Mouse (Mus musculus): ENCODE measurements around the gene Plb1. TPM values are rescaled to one million over a fixed set of nuclear protein-coding genes. Genes with fewer than 3 reads are reported as not detected.

Plb1 gene
- 0.05 TPM for polyA plus RNA-seq (2012; fragmentation: generic; extraction: Trizol)

DNA sequence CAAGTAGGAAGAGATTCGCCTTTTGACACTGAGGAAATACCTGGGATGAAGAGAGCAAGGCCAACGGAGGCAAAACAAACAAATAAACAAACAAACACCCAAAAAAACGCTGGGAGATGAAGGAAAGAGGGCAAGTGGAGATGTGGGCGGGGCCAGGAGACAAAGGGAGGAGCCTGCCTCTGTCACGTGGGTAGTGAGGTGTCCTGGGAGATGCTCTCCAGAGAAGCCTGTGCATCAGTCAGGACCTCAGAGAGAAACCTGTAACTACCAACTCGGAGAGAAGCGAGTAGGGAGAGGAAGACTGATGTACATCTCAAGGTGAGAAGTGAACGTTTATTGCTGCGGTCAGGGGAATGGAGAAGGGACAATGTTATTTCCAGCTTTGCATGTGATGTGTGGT is at the start of gene Plb1:
Plb1 (plus strand) TSS at position 235 of the 400 bp plus-strand sequence.
- Histone ChIP-seq H3K4me2 (ENCODE audit: low read depth) (no peak within 1 kb of the TSS), H3K27me3 (ENCODE audit: control insufficient read depth, insufficient read depth, insufficient read length) (peaks cover 18% of the 10 kb centered on the region), H3K4me3 (no peak within 1 kb of the TSS), H3K36me3 (ENCODE audit: control insufficient read depth, insufficient read depth) (no peaks in the 10 kb centered on the region), H3K79me2 (ENCODE audit: control insufficient read depth, insufficient read depth) (no peaks in the 10 kb centered on the region), H3ac (ENCODE audit: control insufficient read depth, insufficient read length) (no peak within 1 kb of the TSS)
- TF ChIP-seq E2F4 (IDR thresholded peaks at IDR 0.05; ENCODE audit: insufficient read depth) (no peak), TCF3 (IDR thresholded peaks at IDR 0.05; ENCODE audit: insufficient read length, low read depth) (no peak), POLR2AphosphoS2 (IDR thresholded peaks at IDR 0.05; ENCODE audit: insufficient read length, low read depth) (no peak), MYOD1 (IDR thresholded peaks at IDR 0.05; ENCODE audit: control insufficient read depth in 1 of 3, insufficient read length in 2 of 3, low read depth in 2 of 3) (no peak), TCF12 (IDR thresholded peaks at IDR 0.05; ENCODE audit: insufficient read depth, poor library complexity, severe bottlenecking) (no peak), USF1 (IDR thresholded peaks at IDR 0.05; ENCODE audit: low read depth) (no peak), REST (IDR thresholded peaks at IDR 0.05; ENCODE audit: insufficient read depth, insufficient read length) (no peak), MYOG (IDR thresholded peaks at IDR 0.05; ENCODE audit: control insufficient read depth in 1 of 3, insufficient read depth in 1 of 3, insufficient read length in 2 of 3, low read depth in 2 of 3) (no peak), CEBPB (IDR thresholded peaks at IDR 0.05; ENCODE audit: insufficient read depth, poor library complexity, severe bottlenecking) (no peak), POLR2A (IDR thresholded peaks at IDR 0.05; ENCODE audit: insufficient read length, low read depth) (no peak), MAX (IDR thresholded peaks at IDR 0.05; ENCODE audit: low read depth) (no peak), SRF (IDR thresholded peaks at IDR 0.05; ENCODE audit: control insufficient read depth, insufficient read length, low read depth) (no peak)

DNA sequence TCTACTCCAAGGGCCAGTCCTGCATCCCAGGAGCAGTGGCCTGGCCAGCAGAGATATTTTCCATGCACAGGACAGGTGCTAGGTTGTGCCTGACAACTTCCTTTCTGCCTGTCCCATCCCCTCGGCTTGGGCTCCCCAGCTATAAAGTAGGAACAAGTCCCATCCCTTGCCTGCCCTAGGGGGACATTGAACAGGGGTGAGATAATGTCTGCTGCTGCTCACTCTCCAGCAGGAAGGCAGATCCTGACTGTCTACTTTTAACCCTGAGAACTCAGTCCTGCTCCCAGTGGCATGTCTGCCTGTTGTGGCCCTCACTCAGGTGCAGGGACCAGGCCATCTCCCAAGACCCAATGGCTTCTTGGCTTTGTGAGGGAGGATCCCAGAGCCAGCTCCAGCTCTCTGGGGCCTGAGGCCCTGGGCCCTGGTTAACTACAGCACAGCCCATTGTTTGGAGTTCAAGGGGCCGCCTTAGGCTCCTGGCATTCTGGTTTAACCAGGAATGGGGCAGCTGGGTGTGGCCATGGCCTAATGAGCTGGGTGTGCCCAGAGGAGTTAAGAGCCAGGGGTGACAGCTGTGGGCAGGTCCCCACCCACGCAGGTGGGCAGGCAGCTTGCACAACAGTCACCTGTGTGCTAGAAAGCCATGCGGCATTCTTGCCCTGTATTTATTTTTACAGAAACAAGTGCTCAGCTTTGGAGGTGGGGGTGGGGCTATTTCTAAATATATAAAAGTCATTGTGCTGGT is 49.5 kb upstream of the Plb1 start:
- Histone ChIP-seq H3K27me3 (ENCODE audit: control insufficient read depth, insufficient read depth, insufficient read length) (no peaks in the 10 kb centered on the region), H3K36me3 (ENCODE audit: control insufficient read depth, insufficient read depth) (no peaks in the 10 kb centered on the region), H3K4me3 (no peak overlapping the region), H3K79me2 (ENCODE audit: control insufficient read depth, insufficient read depth) (no peaks in the 10 kb centered on the region), H3ac (ENCODE audit: control insufficient read depth, insufficient read length) (no peak overlapping the region), H3K4me2 (ENCODE audit: low read depth) (no peak overlapping the region)
- TF ChIP-seq MYOG (IDR thresholded peaks at IDR 0.05; ENCODE audit: control insufficient read depth in 1 of 3, insufficient read depth in 1 of 3, insufficient read length in 2 of 3, low read depth in 2 of 3) (peak; percentile 63 to 98 (median 65)), TCF12 (IDR thresholded peaks at IDR 0.05; ENCODE audit: insufficient read depth, poor library complexity, severe bottlenecking) (peak; percentile 62), SRF (IDR thresholded peaks at IDR 0.05; ENCODE audit: control insufficient read depth, insufficient read length, low read depth) (no peak), MYOD1 (IDR thresholded peaks at IDR 0.05; ENCODE audit: control insufficient read depth in 1 of 3, insufficient read length in 2 of 3, low read depth in 2 of 3) (peak in 2 of 3 experiments; percentile 57 to 95), CEBPB (IDR thresholded peaks at IDR 0.05; ENCODE audit: insufficient read depth, poor library complexity, severe bottlenecking) (peak; percentile 79; the same call in 1 of the 2 replicates), POLR2AphosphoS2 (IDR thresholded peaks at IDR 0.05; ENCODE audit: insufficient read length, low read depth) (no peak), TCF3 (IDR thresholded peaks at IDR 0.05; ENCODE audit: insufficient read length, low read depth) (peak; percentile 80)

GRCm38 (mm10) chr5:32187717-32188116 is 44.8 kb upstream of the Plb1 start:
- H3K36me3 ChIP-seq (ENCODE audit: control insufficient read depth, insufficient read depth): no peaks in the 10 kb centered on the region
- no peak overlapping the region for H3K4me3 ChIP-seq
- H3K79me2 ChIP-seq (ENCODE audit: control insufficient read depth, insufficient read depth): no peaks in the 10 kb centered on the region
- H3K27me3 ChIP-seq (ENCODE audit: control insufficient read depth, insufficient read depth, insufficient read length): no peaks in the 10 kb centered on the region
- TF ChIP-seq CEBPB (IDR thresholded peaks at IDR 0.05; ENCODE audit: insufficient read depth, poor library complexity, severe bottlenecking): no peak
- TF ChIP-seq MYOD1 (IDR thresholded peaks at IDR 0.05; ENCODE audit: control insufficient read depth in 1 of 3, insufficient read length in 2 of 3, low read depth in 2 of 3): no peak
- TF ChIP-seq MAX (IDR thresholded peaks at IDR 0.05; ENCODE audit: low read depth): no peak
- TF ChIP-seq MYOG (IDR thresholded peaks at IDR 0.05; ENCODE audit: control insufficient read depth in 1 of 3, insufficient read depth in 1 of 3, insufficient read length in 2 of 3, low read depth in 2 of 3): no peak
- no peak for TF ChIP-seq SRF (IDR thresholded peaks at IDR 0.05; ENCODE audit: control insufficient read depth, insufficient read length, low read depth)
- TF ChIP-seq REST (IDR thresholded peaks at IDR 0.05; ENCODE audit: insufficient read depth, insufficient read length): no peak
- no peak for TF ChIP-seq POLR2A (IDR thresholded peaks at IDR 0.05; ENCODE audit: insufficient read length, low read depth)
- TF ChIP-seq TCF12 (IDR thresholded peaks at IDR 0.05; ENCODE audit: insufficient read depth, poor library complexity, severe bottlenecking): no peak
- no peak for TF ChIP-seq E2F4 (IDR thresholded peaks at IDR 0.05; ENCODE audit: insufficient read depth)
- TF ChIP-seq TCF3 (IDR thresholded peaks at IDR 0.05; ENCODE audit: insufficient read length, low read depth): no peak
- TF ChIP-seq USF1 (IDR thresholded peaks at IDR 0.05; ENCODE audit: low read depth): no peak
- no peak for TF ChIP-seq POLR2AphosphoS2 (IDR thresholded peaks at IDR 0.05; ENCODE audit: insufficient read length, low read depth)
- no peak overlapping the region for H3ac ChIP-seq (ENCODE audit: control insufficient read depth, insufficient read length)
- no peak overlapping the region for H3K4me2 ChIP-seq (ENCODE audit: low read depth)

- Histone ChIP-seq H3ac (ENCODE audit: control insufficient read depth, insufficient read length) (no peak overlapping the region), H3K27me3 (ENCODE audit: control insufficient read depth, insufficient read depth, insufficient read length) (no peaks in the 10 kb centered on the region), H3K4me2 (ENCODE audit: low read depth) (no peak overlapping the region), H3K4me3 (no peak overlapping the region), H3K36me3 (ENCODE audit: control insufficient read depth, insufficient read depth) (no peaks in the 10 kb centered on the region), H3K79me2 (ENCODE audit: control insufficient read depth, insufficient read depth) (no peaks in the 10 kb centered on the region)
- TF ChIP-seq POLR2A (IDR thresholded peaks at IDR 0.05; ENCODE audit: insufficient read length, low read depth) (no peak), USF1 (IDR thresholded peaks at IDR 0.05; ENCODE audit: low read depth) (no peak), MYOG (IDR thresholded peaks at IDR 0.05; ENCODE audit: control insufficient read depth in 1 of 3, insufficient read depth in 1 of 3, insufficient read length in 2 of 3, low read depth in 2 of 3) (no peak), POLR2AphosphoS2 (IDR thresholded peaks at IDR 0.05; ENCODE audit: insufficient read length, low read depth) (no peak), CEBPB (IDR thresholded peaks at IDR 0.05; ENCODE audit: insufficient read depth, poor library complexity, severe bottlenecking) (no peak), TCF12 (IDR thresholded peaks at IDR 0.05; ENCODE audit: insufficient read depth, poor library complexity, severe bottlenecking) (no peak), SRF (IDR thresholded peaks at IDR 0.05; ENCODE audit: control insufficient read depth, insufficient read length, low read depth) (no peak), MYOD1 (IDR thresholded peaks at IDR 0.05; ENCODE audit: control insufficient read depth in 1 of 3, insufficient read length in 2 of 3, low read depth in 2 of 3) (no peak), E2F4 (IDR thresholded peaks at IDR 0.05; ENCODE audit: insufficient read depth) (no peak), TCF3 (IDR thresholded peaks at IDR 0.05; ENCODE audit: insufficient read length, low read depth) (no peak), MAX (IDR thresholded peaks at IDR 0.05; ENCODE audit: low read depth) (no peak), REST (IDR thresholded peaks at IDR 0.05; ENCODE audit: insufficient read depth, insufficient read length) (no peak)
These were observed 41.2 kb upstream of the Plb1 start for GRCm38 (mm10) chr5:32191259-32191658.

All from myocyte (in vitro differentiated cells).